Mouse (Mus musculus) embryonic facial prominence, embryonic 11.5 days (tissue): ENCODE measurements around the gene Slc20a1. TPM values are rescaled to one million over a fixed set of nuclear protein-coding genes. Genes with fewer than 3 reads are reported as not detected.

Experiments
- ATAC-seq: fragments of 200-750 bp; cut with Nextera tagmentation; replicated peaks from 2 replicates; pipeline ENCODE4 v1.8.0; 2017; ENCODE audit warnings: low read depth; ENCODE audit not compliant: insufficient number of reproducible peaks, low FRiP score, low TSS enrichment
- DNase-seq: peaks from one replicate; pipeline ENCODE4 v3.0.0-alpha.2; 2015; ENCODE audit warnings: low spot score
- H3K27ac ChIP-seq: fragments of 300-500 bp; sonication (generic); replicated peaks from 2 replicates; pipeline ENCODE4 v1.5.1; 2014; ENCODE audit warnings: mild to moderate bottlenecking, low read depth, low read length, control low read depth
- H3K27me3 ChIP-seq: fragments of 300-500 bp; sonication (generic); 2 replicates; pipeline ENCODE4 v1.6.1; 2014; ENCODE audit warnings: mild to moderate bottlenecking, low read length, moderate library complexity, mixed read lengths; ENCODE audit not compliant: control insufficient read depth, insufficient read depth
- H3K36me3 ChIP-seq: fragments of 300-500 bp; sonication (generic); replicated peaks from 2 replicates; pipeline ENCODE4 v1.6.1; 2014; ENCODE audit warnings: low read depth, mild to moderate bottlenecking, low read length, moderate library complexity, mixed read lengths; ENCODE audit not compliant: control insufficient read depth, insufficient read depth
- H3K4me1 ChIP-seq: fragments of 300-500 bp; sonication (generic); 2 replicates; pipeline ENCODE4 v1.6.1; 2014; ENCODE audit warnings: low read length, mixed read lengths; ENCODE audit not compliant: control insufficient read depth, insufficient read depth
- H3K4me2 ChIP-seq: fragments of 300-500 bp; sonication (generic); 2 replicates; pipeline ENCODE4 v1.6.1; 2014; ENCODE audit warnings: low read depth, mild to moderate bottlenecking, control low read depth, low read length, moderate library complexity
- H3K4me3 ChIP-seq: fragments of 300-500 bp; sonication (generic); 2 replicates; pipeline ENCODE4 v1.5.1; 2014; ENCODE audit warnings: low read depth, low read length, control low read depth
- H3K9ac ChIP-seq: fragments of 300-500 bp; sonication (generic); replicated peaks from 2 replicates; pipeline ENCODE4 v1.6.1; 2014; ENCODE audit warnings: mild to moderate bottlenecking, control low read depth, low read length
- H3K9me3 ChIP-seq: fragments of 300-500 bp; sonication (generic); replicated peaks from 2 replicates; pipeline ENCODE4 v1.6.1; 2016; ENCODE audit warnings: mild to moderate bottlenecking, low read length, inconsistent platforms, mixed read lengths; ENCODE audit not compliant: control insufficient read depth
- WGBS: fragments of 180-500 bp; shearing (Covaris S2); extraction: QIAGEN DNeasy Blood & Tissue Kit; methylation state at CpG from one replicate; pipeline ENCODE4 v1.1.7; 2014; 5-methylcytosine and 5-hydroxymethylcytosine counted together
- polyA plus RNA-seq: library from polyadenylated mRNA; unstranded; fragments of >200 nt; fragmentation: Nextera tagmentation; extraction: Ambion mirVana; gene quantifications from 2 replicates; pipeline ENCODE4 v1.2.1, GENCODE M21; 2014

Slc20a1 gene
- polyA plus RNA-seq, 1 experiment from 2014 or later = 51.6 TPM

DNA sequence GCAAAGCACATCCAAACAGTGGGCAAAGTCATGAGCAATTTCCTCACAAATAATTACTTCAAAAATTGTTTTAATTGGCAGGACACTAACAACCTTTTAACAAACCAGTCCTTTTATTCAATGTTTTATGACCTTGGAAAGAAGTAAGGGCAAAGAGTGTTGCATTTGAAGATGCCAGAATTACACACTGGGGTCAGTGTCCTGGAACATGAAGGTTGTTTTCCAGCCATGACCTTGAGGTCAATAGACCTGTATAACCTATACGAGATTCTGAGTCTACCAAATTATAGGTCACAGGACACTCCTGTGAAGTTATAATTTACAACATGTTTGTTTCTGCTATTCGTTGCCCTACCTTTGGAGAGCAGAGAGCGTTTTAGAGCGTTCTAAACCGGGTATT, 1.4 kb upstream of the Slc20a1 start:
- WGBS = 51% methylated on average over 5 of the region's 5 CpGs
- Histone ChIP-seq H3K4me3 (no peak overlapping the region), H3K27ac (no peak overlapping the region), H3K9me3 (no peaks in the 10 kb centered on the region), H3K9ac (no peak overlapping the region), H3K36me3 (no peaks in the 10 kb centered on the region; the same call in 1 of the 2 replicates), H3K4me2 (no peak overlapping the region), H3K4me1 (no peaks in the 10 kb centered on the region), H3K27me3 (no peaks in the 10 kb centered on the region)
- DNase-seq = no peak
- ATAC-seq = no peak

DNA sequence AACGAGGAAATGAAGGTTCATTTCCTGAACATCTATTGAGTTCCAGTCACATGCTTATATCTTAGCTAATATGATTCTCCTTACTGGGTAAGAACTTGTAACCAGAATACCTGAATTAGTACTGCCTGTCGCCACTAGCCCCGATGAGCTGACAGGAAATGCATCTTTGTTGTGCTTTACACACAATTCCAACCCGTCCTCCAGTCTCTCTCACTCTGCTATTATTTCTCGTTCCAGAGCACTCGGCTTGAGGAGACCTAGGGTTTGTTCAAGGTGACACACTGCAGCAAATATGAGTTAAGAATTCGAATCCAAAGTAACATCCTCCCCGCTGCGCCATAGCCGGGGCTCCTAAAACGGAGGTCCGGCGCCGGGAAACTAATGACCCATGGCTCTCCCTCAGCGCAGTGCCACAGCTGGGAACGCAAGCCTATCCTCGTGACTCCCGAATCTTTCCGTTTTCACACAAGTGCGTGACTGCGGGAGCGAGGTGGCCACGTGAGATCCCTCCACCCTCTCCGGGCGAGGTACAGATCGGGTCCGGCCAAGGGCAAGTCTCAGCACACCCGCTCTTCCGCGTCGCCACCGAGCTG, 625 bp upstream of the Slc20a1 start:
- WGBS = 2% methylated on average over 32 of the region's 32 CpGs

DNA sequence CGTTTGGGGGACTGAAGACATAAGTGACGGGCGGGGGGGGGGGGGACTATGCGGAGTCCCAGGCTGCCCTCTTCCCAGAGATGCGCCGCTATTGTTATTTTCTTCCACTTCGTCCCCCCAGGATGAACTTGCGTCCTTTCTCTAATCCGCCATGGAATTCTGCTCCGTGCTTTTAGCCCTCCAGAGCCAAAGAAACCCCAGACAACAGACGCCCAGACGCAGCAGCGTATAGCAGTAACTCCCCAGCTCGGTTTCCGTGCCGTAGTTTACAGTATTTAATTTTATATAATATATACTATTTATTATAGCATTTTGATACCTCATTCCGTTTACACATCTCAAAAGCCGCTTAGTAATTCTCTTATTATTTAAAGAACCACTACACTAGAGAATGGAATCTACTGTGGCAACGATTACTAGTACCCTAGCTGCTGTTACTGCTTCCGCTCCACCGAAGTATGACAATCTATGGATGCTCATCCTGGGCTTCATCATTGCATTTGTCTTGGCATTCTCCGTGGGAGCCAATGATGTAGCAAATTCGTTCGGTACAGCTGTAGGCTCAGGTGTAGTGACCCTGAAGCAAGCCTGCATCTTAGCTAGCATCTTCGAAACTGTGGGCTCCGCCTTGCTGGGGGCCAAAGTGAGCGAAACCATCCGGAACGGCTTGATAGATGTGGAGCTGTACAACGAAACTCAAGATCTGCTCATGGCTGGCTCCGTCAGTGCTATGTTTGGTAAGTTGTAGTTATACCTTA, 943 bp downstream of the Slc20a1 start:
- 25% methylated on average over 28 of the region's 31 CpGs for WGBS
- Histone ChIP-seq H3K36me3 (peaks cover 2% of the 10 kb centered on the region), H3K4me3 (peak overlapping the region; percentile 86), H3K9ac (peak overlapping the region; percentile 95), H3K27ac (no peak overlapping the region; the same call in 1 of the 2 replicates), H3K4me2 (peak overlapping the region; percentile 65), H3K9me3 (no peaks in the 10 kb centered on the region), H3K4me1 (no peaks in the 10 kb centered on the region), H3K27me3 (no peaks in the 10 kb centered on the region)
- DNase-seq (peak; percentile 46), ATAC-seq (no peak)

More for the DNA sequence above, 625 bp upstream of the Slc20a1 start:
- ATAC-seq = peak; percentile 10; the same call in 1 of the 2 replicates
- no peaks in the 10 kb centered on the region for H3K27me3 ChIP-seq
- peak overlapping the region; percentile 75 for H3K9ac ChIP-seq
- no peaks in the 10 kb centered on the region for H3K4me1 ChIP-seq
- peak; percentile 56 for DNase-seq
- no peaks in the 10 kb centered on the region; the same call in none of the 2 replicates for H3K36me3 ChIP-seq
- H3K4me3 ChIP-seq = peak overlapping the region; percentile 86
- H3K9me3 ChIP-seq = no peaks in the 10 kb centered on the region
- peak overlapping the region; percentile 89 for H3K4me2 ChIP-seq
- no peak overlapping the region for H3K27ac ChIP-seq

DNA sequence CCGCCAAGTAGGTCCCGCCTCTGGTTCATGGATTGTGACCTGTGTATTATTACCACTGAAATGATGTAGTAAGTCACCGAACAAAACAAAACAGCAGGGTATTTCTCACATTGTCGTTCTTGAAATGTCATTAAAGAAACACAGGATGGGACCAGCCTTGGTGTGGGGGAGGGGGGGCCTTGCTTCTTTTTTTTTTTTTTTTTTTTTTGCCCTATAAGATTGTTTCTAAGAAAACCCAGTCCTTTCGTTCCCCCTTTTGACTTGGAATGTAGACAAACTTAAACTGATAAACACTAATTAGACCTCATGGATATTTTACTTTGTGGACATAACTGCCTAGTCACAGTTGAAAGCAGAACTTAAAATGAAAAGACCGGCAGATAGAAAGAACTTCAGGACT, 6.4 kb downstream of the Slc20a1 start:
- no peak overlapping the region for H3K27ac ChIP-seq
- WGBS = 85% methylated on average over 6 of the region's 6 CpGs
- H3K9me3 ChIP-seq = no peaks in the 10 kb centered on the region
- H3K9ac ChIP-seq = no peak overlapping the region
- H3K4me2 ChIP-seq = no peak overlapping the region
- DNase-seq (no peak), ATAC-seq (no peak)
- H3K4me3 ChIP-seq = no peak overlapping the region
- no peaks in the 10 kb centered on the region for H3K27me3 ChIP-seq
- no peaks in the 10 kb centered on the region for H3K4me1 ChIP-seq
- H3K36me3 ChIP-seq = peaks cover 7% of the 10 kb centered on the region

DNA sequence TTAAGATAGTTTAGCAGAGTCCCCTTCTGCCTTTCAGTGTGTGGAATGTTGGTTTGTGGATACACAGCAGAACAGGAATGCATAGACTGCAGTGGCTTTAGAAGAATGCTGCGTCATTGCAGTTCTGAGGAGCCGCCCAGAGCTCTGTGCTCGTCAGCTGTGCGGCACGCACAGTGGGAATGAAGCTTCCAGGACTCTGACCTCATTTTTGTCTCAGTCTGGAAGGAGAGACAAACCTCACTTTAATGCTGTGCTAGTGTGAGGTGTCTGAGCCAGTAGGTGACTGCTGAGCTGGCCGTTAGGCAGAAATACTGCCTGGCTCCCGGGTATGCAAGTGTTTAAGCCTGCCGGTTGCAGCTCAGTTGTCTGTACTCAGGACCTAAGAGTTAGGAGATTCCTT, 8.3 kb downstream of the Slc20a1 start:
- ATAC-seq (no peak), DNase-seq (no peak)
- Histone ChIP-seq H3K4me1 (no peaks in the 10 kb centered on the region), H3K4me3 (no peak overlapping the region), H3K9ac (no peak overlapping the region), H3K36me3 (peaks cover 7% of the 10 kb centered on the region), H3K4me2 (no peak overlapping the region), H3K27ac (no peak overlapping the region), H3K9me3 (no peaks in the 10 kb centered on the region), H3K27me3 (no peaks in the 10 kb centered on the region)
- WGBS = 85% methylated on average over 8 of the region's 8 CpGs

DNA sequence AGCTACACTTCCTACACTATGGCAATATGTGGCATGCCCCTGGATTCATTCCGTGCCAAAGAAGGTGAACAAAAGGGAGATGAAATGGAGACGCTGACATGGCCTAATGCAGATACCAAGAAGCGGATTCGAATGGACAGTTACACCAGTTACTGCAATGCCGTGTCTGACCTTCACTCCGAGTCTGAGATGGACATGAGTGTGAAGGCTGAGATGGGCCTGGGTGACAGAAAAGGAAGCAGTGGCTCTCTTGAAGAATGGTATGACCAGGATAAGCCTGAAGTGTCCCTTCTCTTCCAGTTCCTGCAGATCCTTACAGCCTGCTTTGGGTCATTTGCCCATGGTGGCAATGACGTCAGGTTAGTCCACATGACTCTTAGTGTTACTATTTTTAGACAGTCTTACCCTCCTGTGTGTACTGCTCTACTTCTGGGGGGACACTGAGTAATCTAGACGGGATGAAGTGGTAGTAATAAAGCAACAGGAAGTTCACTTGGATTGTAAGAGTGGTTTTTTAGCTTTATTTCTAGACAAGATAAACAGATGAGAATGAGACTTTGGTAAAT, 9.7 kb downstream of the Slc20a1 start:
- DNase-seq = no peak

DNA sequence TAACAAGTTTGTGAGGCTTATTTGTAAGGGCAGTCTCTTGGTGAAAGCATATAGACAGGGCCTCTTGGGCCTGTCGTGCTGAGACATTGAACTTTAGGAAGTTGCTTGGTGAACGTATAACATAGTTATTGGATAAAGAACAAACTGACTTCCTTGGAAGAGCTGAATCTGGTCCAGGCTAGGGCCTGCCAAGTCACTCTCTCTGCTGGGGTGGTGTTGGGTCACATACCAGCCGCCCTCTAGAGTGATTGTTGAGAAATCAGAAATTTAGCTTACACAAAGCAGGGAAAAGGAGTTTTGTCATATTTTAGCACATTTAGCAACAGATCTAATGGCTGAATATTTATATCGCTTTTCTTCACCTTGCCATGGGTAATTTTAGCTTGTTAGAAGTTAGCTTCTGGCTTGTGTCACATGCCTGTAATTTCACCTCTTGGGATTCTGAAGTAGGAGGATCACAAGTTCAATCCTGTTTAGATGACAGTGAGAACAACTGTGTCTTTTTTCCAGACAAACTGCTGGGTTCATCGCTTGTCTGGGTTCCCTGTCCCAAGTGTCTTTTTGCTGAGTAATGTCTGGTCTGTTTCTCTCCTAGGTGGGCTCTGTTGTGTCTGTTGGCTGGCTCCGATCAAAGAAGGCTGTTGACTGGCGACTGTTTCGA, 11.7 kb downstream of the Slc20a1 start:
- H3K36me3 ChIP-seq = peaks cover 5% of the 10 kb centered on the region

More for the DNA sequence above, 9.7 kb downstream of the Slc20a1 start:
- no peak overlapping the region for H3K27ac ChIP-seq
- H3K4me1 ChIP-seq = no peaks in the 10 kb centered on the region
- H3K4me2 ChIP-seq = no peak overlapping the region
- H3K4me3 ChIP-seq = no peak overlapping the region
- 93% methylated on average over 8 of the region's 8 CpGs for WGBS
- no peak overlapping the region for H3K9ac ChIP-seq
- no peaks in the 10 kb centered on the region for H3K27me3 ChIP-seq
- no peak for ATAC-seq
- peaks cover 7% of the 10 kb centered on the region for H3K36me3 ChIP-seq
- no peaks in the 10 kb centered on the region for H3K9me3 ChIP-seq

More for the DNA sequence above, 11.7 kb downstream of the Slc20a1 start:
- Histone ChIP-seq H3K9ac (no peak overlapping the region), H3K4me1 (no peaks in the 10 kb centered on the region), H3K27me3 (no peaks in the 10 kb centered on the region), H3K27ac (no peak overlapping the region), H3K4me2 (no peak overlapping the region), H3K9me3 (no peaks in the 10 kb centered on the region), H3K4me3 (no peak overlapping the region)
- 93% methylated on average over 8 of the region's 8 CpGs for WGBS
- no peak for ATAC-seq
- DNase-seq = no peak
